Mouse (Mus musculus) liver, embryonic 14.5 days (tissue): ENCODE results near the gene Cd300lf.

Experiments
- CTCF ChIP-seq: IDR thresholded peaks from 2 replicates; pipeline ENCODE4 v1.5.1; 2016; ENCODE audit warnings: antibody characterized with exemption, low read depth, control low read depth
- EP300 ChIP-seq: IDR thresholded peaks from 2 replicates; pipeline ENCODE4 v1.6.1; 2016; ENCODE audit warnings: antibody characterized with exemption, low read depth

GRCm38 (mm10) chr11:115086213-115086612 lies 47.6 kb downstream of the Cd300lf start:
- TF ChIP-seq CTCF = no peak
- no peak for TF ChIP-seq EP300
